Mouse (Mus musculus) ES-Bruce4 (cell line): Measurements from ENCODE around the gene Kcns1. TPM values are rescaled to one million over a fixed set of nuclear protein-coding genes. Genes with fewer than 3 reads are reported as not detected.
A peak's percentile ranks its signal among the peaks of the same experiment; 100 is the strongest.

ENCODE experiments used
- H3K27ac ChIP-seq: 2 replicates; pipeline ENCODE4 v1.5.1; 2012; ENCODE audit warnings: low read length, inconsistent platforms; ENCODE audit not compliant: insufficient read depth
- H3K27me3 ChIP-seq: 2 replicates; pipeline ENCODE4 v1.6.1; 2012; ENCODE audit warnings: mild to moderate bottlenecking, low read length, inconsistent platforms; ENCODE audit not compliant: control insufficient read depth, poor library complexity, insufficient read depth, severe bottlenecking
- H3K36me3 ChIP-seq: 2 replicates; pipeline ENCODE4 v1.6.1; 2012; ENCODE audit warnings: inconsistent platforms, mild to moderate bottlenecking, low read length, moderate library complexity; ENCODE audit not compliant: control insufficient read depth, poor library complexity, insufficient read depth, severe bottlenecking
- H3K4me1 ChIP-seq: one replicate; pipeline ENCODE4 v1.8.1; 2011; ENCODE audit warnings: low read length; ENCODE audit not compliant: control insufficient read depth, insufficient read depth
- H3K4me3 ChIP-seq: 2 replicates; pipeline ENCODE4 v1.5.1; 2011; ENCODE audit warnings: low read depth, mild to moderate bottlenecking, low read length
- H3K9ac ChIP-seq: 2 replicates; pipeline ENCODE4 v1.6.1; 2012; ENCODE audit warnings: low read depth, mild to moderate bottlenecking, inconsistent platforms; ENCODE audit not compliant: poor library complexity, severe bottlenecking
- H3K9me3 ChIP-seq: replicated peaks from 2 replicates; pipeline ENCODE4 v1.6.1; 2012; ENCODE audit warnings: mild to moderate bottlenecking, low read length, inconsistent platforms; ENCODE audit not compliant: control insufficient read depth, poor library complexity, insufficient read depth, severe bottlenecking
- CTCF ChIP-seq: IDR thresholded peaks from one replicate; pipeline ENCODE4 v1.8.1; 2011; ENCODE audit warnings: low read depth, low read length
- EP300 ChIP-seq: IDR thresholded peaks from 2 replicates; pipeline ENCODE4 v1.6.1; 2011; ENCODE audit warnings: low read depth, low read length; ENCODE audit not compliant: insufficient read depth
- POLR2A ChIP-seq: IDR thresholded peaks from one replicate; pipeline ENCODE4 v1.8.1; 2011; ENCODE audit warnings: low read length; ENCODE audit not compliant: insufficient read depth
- polyA plus RNA-seq: library from polyadenylated mRNA; stranded (reverse); fragments of >200 nt; gene quantifications from 2 replicates; pipeline ENCODE4 v1.2.4, GENCODE M21; 2011; ENCODE audit warnings: low read depth; ENCODE audit not compliant: missing spikeins, insufficient read depth, insufficient read length

Kcns1 gene
- polyA plus RNA-seq, 1 experiment, result 0.22 TPM

DNA sequence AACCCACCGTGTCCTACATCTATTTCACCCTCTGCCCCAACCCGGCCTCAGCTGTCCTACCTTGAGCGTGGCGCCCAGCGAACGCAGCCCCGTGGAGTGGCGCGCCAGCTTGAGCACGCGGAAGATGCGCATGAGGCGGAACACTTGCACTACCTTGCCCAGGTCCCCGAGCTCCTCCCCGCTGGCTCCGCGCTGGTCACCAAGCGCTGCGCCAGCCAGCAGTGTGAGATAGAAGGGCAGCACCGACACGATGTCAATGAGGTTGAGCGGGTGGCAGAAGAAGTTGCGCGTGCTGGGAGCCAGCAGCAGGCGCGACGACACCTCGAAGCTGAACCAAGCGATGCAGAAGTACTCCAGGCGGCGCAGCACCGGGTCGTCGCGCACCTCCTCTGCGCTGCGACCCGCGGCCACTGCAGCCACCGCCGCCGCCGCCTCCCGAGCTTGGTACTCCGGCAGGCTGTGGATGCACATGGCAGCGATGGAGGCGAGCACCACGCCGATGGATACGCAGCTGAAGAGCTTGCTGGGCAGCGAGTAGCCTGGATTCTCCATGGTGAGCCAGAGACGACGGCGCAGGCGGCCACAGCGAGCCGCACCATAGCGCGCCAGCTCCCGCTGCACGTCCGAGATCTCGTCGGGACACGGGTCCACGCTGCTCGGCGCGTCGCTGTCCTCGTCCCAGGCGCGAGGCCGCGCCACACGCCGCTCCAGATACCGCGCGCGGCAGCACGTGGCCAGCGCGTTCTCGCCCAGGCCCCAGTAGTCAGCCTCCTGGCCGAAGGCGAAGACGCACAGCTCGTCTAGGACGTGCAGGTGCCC is 3.0 kb downstream of the Kcns1 start:
- no peak overlapping the region for H3K9ac ChIP-seq
- no peak overlapping the region for H3K27ac ChIP-seq
- peak overlapping the region; percentile 45 for H3K4me3 ChIP-seq

DNA sequence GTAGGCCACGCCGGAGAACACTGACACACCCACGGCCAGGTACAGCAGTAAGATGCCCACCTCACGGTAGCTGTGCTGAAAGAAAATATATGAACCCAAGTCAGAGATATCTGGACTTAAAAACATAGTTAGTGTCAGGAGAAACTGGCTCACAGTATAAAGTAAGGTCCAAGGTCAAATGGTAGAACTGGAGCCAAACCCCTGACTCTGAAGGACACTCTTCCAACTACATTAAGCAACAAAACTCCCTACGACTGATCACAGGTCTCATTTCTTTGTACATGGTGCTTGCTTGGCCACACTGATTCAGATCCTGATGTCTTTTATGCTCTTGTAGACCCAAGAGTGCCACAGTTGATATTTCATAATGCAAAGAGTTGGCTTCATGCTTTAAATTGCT is 6.0 kb downstream of the Kcns1 start:
- Histone ChIP-seq H3K27me3 (peaks cover 11% of the 10 kb centered on the region), H3K36me3 (no peaks in the 10 kb centered on the region), H3K4me1 (no peaks in the 10 kb centered on the region), H3K27ac (no peak overlapping the region), H3K9me3 (no peaks in the 10 kb centered on the region), H3K9ac (no peak overlapping the region), H3K4me3 (no peak overlapping the region)
- TF ChIP-seq POLR2A (no peak), CTCF (no peak), EP300 (no peak)

More for the DNA sequence above, 3.0 kb downstream of the Kcns1 start:
- TF ChIP-seq EP300, result no peak
- no peak for TF ChIP-seq POLR2A
- TF ChIP-seq CTCF, result no peak
- H3K27me3 ChIP-seq, result peaks cover 16% of the 10 kb centered on the region
- no peaks in the 10 kb centered on the region for H3K9me3 ChIP-seq
- H3K4me1 ChIP-seq, result no peaks in the 10 kb centered on the region
- no peaks in the 10 kb centered on the region for H3K36me3 ChIP-seq

DNA sequence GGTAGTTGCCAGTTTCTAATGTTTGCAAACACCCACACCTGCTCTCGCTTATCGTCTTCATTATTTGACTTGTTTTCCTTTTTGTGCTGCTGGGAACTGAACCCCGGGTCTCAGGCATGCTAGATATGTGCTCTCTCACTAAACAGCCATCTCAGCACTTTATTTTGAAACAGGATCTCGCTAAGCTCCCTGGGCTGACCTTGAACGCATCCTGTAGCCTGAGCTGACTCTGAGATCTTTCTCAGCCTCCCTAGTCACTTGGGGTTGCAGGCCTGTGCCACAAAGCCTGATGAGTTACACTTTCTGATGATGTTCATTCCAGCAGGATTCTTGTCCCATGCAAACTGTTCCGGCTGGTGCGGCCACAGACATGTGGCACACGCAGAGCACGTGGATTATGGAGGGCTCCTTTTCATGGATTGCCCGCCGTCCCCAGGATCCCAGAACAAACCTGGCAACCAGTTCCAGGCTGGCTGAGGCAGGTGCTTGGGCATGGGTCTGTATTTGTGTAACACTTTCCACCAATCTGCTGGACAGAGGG is 9.3 kb downstream of the Kcns1 start:
- Histone ChIP-seq H3K9ac (no peak overlapping the region), H3K27ac (no peak overlapping the region), H3K4me1 (no peaks in the 10 kb centered on the region), H3K9me3 (no peaks in the 10 kb centered on the region), H3K4me3 (no peak overlapping the region), H3K27me3 (0 out of 2 replicates have a peak, but pooled peaks cover 2% of the 10 kb centered on the region), H3K36me3 (no peaks in the 10 kb centered on the region)
- no peak for TF ChIP-seq EP300
- TF ChIP-seq CTCF, result no peak
- TF ChIP-seq POLR2A, result no peak

DNA sequence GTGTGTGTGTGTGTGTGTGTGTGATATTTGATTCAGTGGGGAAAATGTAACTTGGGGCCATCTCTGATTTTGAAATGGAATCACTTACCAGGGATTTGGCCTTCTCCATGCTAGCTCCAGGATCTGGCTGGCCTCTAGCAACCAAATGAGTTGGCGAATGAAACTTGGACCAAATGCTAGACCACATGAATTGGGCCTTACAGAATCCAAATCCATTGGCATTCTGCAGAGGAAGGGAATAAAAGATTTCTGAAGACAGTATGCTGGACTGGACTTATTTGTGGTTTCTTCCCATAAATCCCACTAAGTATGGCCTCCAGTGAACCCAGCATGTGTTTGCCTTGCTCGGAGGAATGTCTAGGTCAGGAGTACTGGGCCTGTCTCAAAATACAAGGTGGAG is 12.1 kb downstream of the Kcns1 start:
- Histone ChIP-seq H3K4me1 (no peaks in the 10 kb centered on the region), H3K36me3 (no peaks in the 10 kb centered on the region), H3K9ac (no peak overlapping the region), H3K9me3 (no peaks in the 10 kb centered on the region), H3K27me3 (no peaks in the 10 kb centered on the region), H3K27ac (no peak overlapping the region), H3K4me3 (no peak overlapping the region)
- no peak for TF ChIP-seq POLR2A
- TF ChIP-seq CTCF, result no peak
- no peak for TF ChIP-seq EP300

DNA sequence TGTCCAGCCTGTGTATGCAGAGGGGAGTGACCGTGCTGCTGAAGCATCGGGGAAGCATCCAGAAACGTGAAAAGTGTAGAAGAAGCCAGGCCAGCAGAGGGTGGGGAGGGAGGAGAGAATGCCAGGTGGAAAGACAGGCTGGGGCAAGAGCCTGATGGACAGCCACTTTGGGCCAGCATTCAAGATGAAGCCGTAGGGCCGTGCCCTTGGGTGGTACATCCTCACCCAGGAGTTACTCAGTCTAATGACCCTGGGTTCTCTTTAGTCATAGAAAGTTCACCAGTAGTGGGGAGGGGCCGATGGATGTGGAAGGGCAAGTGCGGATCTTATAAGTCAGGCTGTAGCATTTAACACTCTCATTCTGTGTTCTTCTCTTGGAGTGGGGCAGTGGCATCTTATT is 14.8 kb downstream of the Kcns1 start:
- Histone ChIP-seq H3K4me1 (no peaks in the 10 kb centered on the region), H3K4me3 (no peak overlapping the region), H3K9ac (no peak overlapping the region), H3K27ac (no peak overlapping the region), H3K27me3 (no peaks in the 10 kb centered on the region), H3K36me3 (peaks cover 20% of the 10 kb centered on the region), H3K9me3 (no peaks in the 10 kb centered on the region)
- TF ChIP-seq EP300, result no peak
- no peak for TF ChIP-seq POLR2A
- TF ChIP-seq CTCF, result no peak

DNA sequence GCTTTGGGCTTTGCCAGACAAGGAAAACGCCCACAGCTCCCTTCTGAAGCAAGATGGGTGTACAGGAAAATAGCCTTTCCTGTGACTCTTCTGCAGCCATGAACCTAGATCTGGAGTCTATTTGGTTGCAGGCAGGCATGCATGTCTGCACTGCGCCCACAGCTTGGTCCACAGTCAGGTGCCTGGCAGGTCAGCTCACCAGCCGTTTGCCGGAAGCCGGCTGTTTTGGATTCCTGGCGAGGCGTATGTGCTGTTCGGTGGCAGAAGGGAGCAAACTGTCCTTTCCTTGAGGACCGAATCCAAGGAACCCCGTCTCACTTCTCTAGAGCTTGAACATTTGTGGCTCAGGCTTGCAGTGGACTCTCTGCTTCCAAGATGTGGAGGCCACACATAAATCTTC is 16.9 kb downstream of the Kcns1 start:
- Histone ChIP-seq H3K27ac (no peak overlapping the region), H3K9me3 (no peaks in the 10 kb centered on the region), H3K9ac (no peak overlapping the region), H3K36me3 (peaks cover 20% of the 10 kb centered on the region), H3K27me3 (no peaks in the 10 kb centered on the region), H3K4me3 (no peak overlapping the region), H3K4me1 (peaks cover 4% of the 10 kb centered on the region)
- TF ChIP-seq POLR2A (no peak), CTCF (no peak), EP300 (no peak)
